Mouse (Mus musculus): ENCODE measurements around the gene Grin2a.

DNA sequence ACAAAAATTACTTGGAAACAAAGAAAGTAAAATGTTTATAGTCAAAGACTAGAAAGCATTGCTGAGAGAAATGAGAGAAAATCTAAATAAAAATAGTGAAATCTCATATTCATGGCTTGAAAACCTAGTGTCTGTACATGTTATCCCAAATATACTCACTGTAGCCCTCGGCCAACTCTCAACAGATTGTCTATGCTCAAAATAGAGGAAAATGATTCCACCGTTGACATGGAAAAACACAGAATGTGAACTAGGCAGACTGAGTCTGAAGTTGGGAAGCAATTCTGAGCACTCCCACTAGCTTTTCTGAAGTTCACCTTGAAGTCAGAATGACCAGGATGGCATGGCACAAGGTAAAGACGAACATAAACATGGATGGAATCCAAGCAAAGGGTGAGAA lies 84.7 kb downstream of the Grin2a start:
- no peak for TF ChIP-seq POLR2A (IDR thresholded peaks at IDR 0.05; ENCODE audit: low read depth, low read length)
- no peak for TF ChIP-seq CTCF (IDR thresholded peaks at IDR 0.05; ENCODE audit: extremely low read depth, insufficient read length, insufficient replicate concordance, low read depth, low read length)

Data from small intestine, adult 2 months (tissue).